Mouse (Mus musculus) layer of hippocampus, adult 9-10 months (tissue): ENCODE data around the gene Gm28870.
"Not testable (repeated sequence)": the region's sequence is repeated elsewhere in the genome, so short reads cannot be mapped to it uniquely, and the experiment has no call there.

Source experiments
- DNase-seq: peaks from one replicate; pipeline ENCODE4 v3.0.0; 2022; ENCODE audit warnings: low spot score

The Gm28870 gene

DNA sequence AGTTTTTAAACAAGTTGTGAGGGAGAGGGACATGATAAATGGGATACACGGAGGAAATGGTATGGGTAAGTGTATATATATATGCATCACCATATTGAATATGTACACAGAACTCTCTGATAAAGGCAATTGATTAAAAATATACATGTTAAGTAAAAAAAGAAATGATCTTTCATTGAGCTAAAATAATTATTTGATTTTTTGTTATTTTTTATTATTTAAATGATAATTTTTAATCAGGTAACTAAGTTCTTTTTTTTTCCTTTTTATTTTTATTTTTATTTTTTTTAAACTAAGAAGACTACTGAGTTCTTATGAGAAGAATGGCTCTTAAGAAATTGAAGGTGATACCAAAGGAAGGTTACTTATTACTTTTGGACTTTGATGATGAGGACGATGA is at the start of gene Gm28870:
Gene Gm28870 (plus strand): TSS at position 301 of the 400 bp plus-strand sequence.
- DNase-seq, result not testable (repeated sequence)
